Mouse (Mus musculus) layer of hippocampus, postnatal 10 days (tissue): Measurements from ENCODE around the gene Clca3a1. TPM values are rescaled to one million over a fixed set of nuclear protein-coding genes. Genes with fewer than 3 reads are reported as not detected.

ENCODE experiments used
- DNase-seq, 2 experiments: peaks; one replicate each; pipeline ENCODE4 v3.0.0; 2021; ENCODE audit warnings: low spot score in 2 of 2
- total RNA-seq, 2 experiments: library from RNA; stranded (reverse); gene quantifications; 2 replicates each; pipeline ENCODE4 v1.2.3; 2021

Gene Clca3a1
- total RNA-seq, 2 experiments from 2014 or later = 0.80 to 0.82 TPM

DNA sequence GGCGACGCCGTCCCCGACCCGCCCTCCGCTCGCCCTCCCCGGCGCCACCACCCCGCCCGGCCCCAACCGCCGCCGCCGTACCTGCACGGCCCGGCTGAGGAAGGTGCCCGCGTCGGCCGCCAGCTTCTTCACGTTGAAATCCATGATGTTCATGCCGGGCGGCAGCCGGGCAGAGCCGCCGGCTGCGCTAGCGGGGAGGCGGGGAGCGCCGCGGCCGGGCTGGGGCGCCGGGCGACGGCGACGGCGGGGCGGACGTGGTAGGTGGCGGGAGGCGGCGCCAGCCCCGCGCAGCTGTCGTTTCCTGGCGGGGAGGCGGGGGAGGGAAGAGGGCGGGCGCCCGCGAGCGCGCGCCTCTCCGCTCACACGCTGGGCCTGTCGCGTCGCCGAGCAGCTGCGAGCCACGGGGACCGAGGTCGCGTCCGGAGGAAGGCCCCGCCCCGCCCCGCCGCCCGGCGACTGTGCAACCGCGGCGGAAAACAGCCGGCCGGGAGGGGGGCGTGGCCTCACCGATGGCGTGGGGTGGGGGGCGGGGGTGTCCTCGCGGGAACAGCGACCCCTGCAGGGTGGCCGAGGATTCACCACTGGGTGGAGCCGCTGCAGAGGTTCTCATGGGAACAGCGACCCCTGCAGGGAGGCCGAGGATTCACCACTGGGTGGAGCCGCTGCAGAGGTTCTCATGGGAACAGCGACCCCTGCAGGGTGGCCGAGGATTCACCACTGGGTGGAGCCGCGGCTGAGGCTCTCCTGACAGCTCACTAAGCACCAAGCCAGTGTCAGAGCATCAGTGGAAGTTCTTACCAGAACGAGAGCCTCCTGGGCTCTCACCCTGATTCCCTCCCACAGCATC lies 40.7 kb downstream of the Clca3a1 start, which contains the start of gene Sh3glb1:
TSS of gene Sh3glb1 (minus strand) at position 435 of the 847 bp plus-strand sequence.
- DNase-seq = peak; percentile 100

DNA sequence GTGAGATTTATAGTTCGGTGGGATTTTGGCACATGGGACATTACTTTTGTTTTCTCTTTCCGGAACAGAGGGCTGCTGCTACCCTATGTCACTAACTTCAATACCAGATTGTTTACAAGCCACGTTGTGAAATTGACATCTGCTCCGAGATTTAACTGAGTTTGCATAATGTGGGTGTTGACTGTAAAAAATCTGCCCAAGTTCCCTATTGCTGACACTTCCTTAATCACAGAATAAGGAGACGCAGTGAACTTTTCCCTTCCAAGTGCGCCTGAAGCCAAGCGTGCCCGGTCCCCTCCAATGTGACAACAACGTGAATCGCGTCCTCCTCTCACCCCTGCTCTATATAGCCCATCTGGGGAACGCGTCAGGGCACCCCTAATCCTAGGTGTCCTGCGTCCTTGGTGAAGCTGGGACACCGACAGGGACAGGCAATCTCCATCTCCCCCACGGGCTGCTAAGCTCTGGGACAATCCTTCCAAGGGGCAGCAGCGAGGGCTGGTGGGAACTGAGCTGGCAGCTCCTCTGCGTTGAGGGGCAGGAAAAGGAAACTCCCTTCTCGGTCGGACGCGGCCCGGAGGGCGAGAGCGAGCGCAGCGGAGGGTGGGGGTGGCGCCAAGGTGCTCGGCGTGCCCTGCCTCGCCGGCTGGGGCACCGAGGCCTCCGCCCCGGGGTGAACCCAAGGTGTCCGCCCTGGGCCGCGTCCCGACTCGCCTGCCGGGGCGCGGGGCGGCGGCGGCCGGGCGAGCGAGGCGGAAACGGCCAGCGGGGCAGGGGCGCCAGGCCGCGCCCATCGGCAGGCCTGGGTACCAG lies 41.5 kb downstream of the Clca3a1 start:
- DNase-seq = peak; percentile 62 to 70

DNA sequence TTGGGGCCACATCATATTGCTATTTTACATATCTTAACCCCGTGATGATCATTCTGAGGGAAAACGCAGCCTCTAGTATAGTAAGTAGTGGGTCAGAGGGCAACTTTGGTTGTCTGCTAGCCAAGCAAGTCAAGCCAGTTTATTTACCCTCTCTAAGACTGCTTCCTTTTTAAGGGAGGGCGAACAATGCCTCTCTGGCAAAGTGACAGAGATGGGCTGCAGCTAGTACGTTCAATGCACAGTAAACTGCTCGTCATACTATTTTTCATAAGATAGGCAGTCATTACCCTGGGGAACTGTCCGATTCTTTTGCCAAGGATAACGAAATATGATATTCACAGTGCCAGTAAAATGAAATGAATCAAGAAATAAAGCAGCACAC lies 42.1 kb downstream of the Clca3a1 start:
- no peak for DNase-seq

DNA sequence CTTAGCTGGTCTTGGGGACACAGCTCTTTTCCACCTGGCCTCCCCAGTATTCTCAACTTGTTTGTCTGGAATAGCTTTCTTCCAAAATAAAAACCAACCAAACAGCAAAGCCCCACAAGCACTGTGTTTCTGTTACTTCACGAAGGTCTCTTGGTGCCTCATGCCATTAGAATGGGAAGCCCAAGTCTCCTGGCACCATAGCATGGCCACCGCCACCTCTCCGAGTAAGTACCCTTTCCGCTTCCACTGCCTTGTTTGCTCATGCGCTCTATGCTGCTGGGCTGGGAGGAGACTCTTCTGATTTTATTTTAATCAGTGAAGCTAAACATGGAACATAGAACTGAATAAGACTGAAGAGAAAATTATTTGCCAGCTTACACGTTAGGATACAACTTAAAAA lies 42.9 kb downstream of the Clca3a1 start:
- no peak for DNase-seq

DNA sequence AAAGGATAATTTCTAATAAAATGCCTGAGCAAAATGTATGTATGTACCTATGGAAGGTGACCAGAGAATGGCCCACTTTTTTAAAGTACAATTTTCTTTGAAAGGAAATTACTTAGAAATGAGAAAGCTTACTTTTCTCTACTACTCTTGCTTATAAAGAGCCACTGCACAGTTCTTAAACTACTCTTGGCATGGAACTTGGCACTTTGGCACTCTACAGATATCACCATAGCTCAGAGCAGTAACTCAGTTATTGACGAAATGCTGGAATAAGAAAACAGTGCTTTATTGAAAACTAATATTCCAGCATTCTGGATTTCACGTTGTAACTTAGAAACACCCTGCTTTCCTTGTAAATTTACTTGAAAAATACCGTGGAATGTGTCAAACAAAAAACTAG lies 43.7 kb downstream of the Clca3a1 start:
- DNase-seq = no peak

DNA sequence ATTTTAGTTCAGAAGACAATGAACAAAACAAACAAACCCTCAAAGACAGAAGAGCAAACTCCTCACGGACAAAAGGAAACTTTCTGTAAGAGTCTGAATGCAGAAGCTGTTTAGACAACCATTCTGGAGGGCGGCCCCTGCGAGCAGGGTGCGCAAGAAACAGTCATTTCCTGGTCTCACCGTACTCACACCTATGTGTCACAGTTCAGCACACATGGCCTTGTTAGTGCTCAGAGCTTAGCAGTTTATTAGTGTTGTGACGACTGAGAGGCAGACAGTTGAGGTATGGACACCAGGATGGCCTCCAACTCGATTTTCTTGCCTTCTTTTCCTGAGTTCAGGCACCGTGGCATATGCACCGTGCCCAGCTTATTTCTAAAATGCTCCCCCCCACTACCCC lies 44.9 kb downstream of the Clca3a1 start:
- DNase-seq = no peak

DNA sequence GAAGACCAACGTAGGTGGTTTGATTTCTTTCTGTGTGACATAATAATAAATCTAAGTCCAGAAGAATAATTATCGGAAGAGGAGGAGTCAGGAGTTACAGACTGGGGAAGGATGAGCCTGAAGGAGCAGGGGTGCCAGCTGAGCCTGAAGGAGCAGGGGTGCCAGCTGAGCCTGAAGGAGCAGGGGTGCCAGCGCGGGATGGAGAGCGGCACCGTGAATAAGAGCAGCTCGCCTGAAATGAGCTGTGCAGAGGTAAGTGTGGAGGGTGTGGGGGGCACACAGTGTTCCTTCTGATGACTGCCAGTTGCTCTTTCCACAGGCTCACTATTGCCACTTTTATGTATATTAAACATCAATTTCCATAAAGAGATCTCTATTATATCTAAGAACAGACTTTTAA lies 45.7 kb downstream of the Clca3a1 start:
- no peak for DNase-seq

DNA sequence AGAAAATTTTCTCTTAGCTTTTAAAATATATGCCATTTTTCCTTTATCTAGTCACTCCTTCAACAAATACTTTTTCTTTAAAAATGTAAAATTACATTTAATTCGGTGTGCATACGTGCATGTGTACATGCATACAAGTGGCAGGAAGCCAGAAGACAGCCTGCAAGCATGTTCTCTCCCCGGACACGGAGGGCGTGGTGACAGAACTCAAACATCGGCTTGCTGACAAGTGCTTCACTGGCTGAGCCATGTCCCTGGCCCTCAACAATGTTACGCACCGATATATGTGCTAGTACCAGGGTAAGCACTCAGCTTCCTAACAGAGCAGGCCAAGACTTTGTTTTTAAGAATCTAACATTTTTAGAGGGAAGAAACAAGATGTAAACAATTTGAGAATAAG lies 46.2 kb downstream of the Clca3a1 start:
- no peak for DNase-seq

DNA sequence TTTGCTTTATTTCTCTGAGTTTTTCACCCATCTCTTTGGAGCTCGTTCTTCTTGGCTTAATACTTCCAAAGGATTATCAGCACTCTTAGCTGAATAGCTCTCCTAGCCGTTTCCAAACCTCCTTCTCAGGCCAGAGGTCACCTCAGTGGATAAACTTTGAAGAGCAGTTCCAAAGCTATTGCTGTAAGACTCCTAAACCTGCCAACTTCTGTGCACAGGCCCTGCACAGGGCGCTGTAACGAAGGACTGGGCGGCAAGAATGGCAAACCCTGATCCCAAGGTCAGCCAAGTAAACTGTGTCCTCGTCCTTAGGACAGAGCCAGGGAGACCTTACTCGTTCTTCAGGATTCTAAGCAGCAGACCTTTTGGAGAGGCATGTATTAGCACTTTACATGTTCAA lies 46.7 kb downstream of the Clca3a1 start:
- no peak for DNase-seq

DNA sequence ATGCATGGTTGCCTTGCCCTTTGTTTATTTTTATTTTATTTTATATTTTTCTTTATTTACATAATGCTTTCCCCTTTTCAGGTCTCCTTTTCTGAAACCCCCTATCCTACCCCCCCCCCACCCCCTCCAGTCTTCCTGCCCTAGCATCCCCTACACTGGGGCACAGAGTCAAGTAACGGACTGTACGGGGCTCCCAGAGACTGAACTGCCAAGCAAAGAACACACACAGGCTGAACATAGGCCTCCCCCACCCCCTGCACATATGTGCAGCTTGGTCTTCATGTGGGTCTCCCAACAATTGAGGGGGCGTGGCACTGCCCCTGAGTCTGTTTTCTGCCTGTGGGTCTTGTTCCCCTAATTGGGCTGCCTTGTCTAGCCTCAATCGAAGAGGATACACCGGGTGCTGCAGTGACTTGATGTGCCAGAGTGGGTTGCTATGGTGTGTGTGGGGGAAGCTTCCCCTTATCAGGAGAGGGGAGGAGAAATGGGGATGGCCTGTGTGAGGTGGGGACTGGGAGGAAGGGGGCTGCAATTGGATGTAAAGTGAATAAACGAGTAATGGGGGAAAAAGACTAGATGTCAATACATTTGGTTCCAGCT lies 49.1 kb downstream of the Clca3a1 start:
- no peak for DNase-seq

DNA sequence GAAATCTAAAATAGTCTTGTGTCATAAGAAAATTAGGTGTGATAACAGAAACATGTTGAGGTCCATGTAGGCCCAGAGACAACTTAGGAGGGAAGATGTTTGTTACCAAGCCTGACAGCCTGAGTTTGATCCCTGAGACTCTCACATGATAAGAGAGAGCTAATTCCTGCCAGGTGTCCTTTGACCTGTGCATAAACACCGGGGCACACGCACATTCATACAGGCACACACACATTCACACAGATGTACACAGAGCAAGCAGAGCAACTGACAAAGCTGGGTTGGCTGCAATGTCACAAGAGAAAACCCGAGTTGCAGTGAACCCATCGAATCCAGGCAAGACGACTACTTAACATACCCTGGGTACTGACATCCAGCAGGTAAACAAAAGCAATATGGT lies 52.2 kb downstream of the Clca3a1 start:
- DNase-seq = no peak

DNA sequence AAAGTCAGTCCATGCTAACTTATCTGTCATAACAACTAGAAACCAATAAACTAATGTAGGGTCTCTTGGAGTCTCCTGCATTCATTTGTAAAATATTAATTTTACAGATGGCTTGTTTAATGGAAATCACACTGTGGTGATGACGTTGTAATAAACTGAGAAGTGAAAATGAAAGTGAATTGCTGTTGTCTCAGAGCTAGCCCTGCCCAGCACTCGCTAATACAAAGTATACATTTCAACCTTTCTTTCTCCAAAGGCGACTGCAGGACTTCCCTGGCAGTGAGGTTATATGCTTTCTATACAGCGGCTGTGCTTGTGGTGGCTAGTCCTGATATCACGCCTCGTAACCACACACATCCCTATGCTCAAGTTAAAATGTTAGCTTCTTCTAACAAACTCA lies 56.8 kb downstream of the Clca3a1 start:
- no peak for DNase-seq

DNA sequence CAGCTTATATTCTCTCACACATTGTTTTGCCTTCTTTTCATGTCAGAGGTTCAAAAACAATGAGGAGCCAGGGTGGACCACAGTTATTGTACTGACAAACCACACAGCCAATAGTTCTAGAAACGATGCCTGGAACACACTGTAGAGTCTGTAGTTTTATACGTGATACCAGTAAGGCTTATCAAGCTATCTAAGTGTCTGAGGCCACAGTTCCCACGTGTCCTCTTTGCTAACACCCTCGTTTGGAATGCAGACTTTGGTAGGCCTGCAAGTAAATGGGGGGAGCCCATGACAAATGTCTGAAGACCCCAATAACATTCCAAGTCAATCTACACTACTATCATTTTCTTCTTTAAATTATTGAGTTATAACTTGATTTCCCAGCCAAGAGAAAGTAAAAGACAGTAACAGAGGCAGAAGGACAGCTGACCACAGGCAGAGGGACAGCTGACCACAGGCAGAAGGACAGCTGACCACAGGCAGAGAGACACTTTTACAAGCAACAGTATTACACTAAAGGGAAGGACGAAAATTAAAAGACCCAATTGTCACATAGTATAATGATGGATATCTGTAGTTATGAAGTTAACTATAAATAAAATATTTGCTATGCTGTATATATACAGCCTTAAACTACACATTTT lies 61.9 kb downstream of the Clca3a1 start:
- no peak for DNase-seq

DNA sequence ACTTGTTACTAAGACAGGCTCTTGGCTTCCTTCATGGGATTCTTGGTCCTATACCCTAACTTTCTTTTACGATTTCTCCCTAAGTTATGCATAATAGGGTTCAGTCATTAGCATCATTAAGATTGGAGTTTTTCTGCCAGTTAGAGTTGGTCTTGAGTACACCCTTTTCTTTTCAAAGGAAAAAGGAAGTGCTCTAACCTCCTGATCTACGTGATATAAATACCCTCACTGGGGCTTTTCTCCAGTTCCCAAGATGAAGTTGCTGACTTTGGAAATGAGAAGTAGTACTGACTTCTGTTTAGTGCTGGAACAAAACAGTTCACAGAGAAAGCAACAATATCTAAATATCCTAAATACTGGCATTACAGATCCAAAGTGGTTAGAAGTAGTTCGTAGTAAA lies 62.8 kb downstream of the Clca3a1 start:
- DNase-seq = no peak

DNA sequence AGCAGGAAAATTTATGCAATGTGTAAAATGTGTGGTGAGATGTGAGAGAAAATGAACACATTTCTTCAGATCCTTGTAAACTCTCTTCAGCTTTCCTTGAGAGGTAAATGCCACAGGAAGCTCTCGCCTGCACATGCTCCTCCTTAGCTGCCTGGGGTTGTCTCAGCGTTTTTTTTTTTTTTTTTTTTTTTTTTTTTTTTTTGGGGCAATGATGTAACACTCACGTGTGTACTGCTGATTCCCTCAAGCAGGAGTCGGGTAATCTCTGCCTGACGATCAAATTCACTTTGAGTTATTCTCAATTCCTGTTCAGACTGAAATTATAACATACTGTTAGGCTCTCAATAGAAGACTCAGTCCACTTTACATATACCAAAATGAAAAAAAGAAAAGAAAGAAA lies 63.6 kb downstream of the Clca3a1 start:
- no peak for DNase-seq

DNA sequence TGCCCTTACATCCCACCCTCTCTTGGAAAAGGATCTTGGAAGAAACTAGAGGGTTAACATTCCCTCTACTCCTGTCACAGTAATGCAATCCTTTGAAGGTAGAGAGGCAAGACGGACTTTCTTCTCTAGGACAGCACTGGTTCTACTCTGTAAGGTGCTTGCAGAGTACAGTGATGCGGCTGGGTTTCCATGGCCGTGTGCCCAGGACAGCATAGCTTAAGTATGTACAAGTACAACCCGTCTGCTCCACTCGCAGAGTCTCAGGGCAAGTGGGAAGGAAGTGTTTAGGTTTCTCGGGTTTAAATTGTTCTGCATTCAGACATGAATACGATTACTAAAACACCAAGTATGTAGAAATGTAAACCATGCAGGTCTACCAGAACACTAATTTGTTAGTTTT lies 65.8 kb downstream of the Clca3a1 start:
- no peak for DNase-seq

DNA sequence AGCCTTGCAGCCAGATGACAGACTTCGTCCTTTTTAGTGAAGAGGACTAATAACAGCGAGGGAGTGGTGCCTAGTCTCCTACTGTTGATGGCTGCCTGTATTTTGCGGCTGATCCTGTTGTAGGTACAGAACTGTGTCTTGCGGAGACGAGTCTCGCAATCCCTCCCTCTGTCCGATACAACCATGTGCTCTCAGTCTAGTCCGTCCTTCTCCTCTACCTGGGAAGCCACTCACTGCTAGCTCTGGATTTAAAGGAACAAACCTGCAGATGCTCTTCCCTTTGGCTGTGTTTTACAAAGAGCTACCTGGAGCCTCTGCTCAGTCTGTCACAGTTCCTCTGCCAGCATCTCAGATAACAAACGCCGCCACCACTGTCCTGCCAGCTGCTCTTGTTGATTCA lies 66.7 kb downstream of the Clca3a1 start:
- DNase-seq = no peak

DNA sequence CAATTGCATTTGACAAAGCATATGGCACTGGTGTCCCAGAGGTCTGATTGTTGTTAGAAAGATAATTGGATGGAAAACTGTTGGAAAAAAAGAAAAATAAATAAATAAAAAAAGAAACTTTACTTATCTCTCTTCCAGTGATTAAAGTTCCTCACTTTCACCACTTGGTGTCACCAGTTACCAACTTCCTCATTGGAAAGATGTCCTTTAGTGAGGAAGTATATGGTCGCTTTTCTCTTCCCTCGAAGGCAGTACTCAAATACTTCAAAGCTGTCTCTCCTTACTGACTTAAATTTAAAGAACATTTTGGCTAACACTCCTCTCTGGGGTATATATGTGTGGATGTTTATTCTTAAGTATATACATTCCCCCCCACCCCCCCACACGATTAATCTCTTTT lies 68.7 kb downstream of the Clca3a1 start:
- DNase-seq = no peak

DNA sequence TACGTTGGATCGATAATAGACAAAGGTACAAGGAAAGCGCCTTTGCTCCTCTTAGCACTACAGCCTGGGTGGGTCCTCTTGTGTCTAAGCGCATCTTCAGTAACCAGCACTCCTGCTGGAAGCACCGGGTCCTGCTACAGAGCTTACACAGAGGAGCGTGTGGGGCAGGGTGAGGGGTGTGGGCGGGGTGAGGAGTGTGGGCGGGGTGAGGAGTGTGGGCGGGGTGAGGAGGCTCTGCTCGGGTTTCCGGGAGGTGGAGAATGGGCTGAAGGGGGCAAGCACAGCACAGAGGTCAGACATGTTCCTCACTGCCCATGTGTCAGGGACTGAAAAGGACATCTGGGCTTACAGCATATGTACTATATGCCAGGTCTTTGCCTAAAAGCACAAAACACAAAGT lies 71.5 kb downstream of the Clca3a1 start:
- no peak for DNase-seq

DNA sequence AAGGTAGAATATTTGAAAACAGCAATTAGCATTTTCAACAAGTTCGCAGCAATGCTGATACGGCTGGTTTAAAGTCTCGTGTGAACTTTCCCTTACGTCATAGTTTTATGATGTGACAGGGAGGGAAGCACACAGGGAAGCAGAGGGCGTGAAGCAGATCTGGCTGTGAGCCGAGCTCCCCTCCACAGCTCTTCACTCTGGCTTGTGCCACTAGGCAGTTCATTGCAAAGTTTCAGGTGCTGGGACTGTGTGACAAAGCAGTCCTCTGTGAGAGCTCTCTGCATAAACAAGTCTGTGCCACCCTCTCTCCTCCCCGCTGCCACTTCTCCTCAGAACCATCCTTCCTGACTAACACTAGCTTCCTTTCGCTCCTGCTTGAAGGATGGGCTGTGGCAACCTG lies 72.5 kb downstream of the Clca3a1 start:
- DNase-seq = no peak

DNA sequence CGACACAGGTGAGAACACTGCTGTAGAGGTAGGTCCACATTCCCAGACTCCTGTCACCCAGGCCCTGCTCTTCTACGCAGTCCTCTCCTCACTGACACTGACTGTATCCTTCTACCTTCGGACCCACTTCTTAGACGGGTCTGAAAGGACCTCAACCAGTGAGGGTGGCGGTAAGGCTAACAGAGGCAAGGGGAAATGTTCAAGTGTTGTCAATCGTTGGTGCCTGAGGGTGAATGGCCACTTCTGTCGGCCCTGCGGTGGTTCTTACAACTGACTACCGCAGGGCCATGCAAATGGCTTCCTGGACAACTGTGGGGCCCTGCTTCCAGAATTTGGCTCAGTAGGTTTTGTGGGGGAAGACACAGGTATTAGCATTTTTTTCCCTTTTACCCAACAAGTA lies 73.2 kb downstream of the Clca3a1 start:
- no peak for DNase-seq

DNA sequence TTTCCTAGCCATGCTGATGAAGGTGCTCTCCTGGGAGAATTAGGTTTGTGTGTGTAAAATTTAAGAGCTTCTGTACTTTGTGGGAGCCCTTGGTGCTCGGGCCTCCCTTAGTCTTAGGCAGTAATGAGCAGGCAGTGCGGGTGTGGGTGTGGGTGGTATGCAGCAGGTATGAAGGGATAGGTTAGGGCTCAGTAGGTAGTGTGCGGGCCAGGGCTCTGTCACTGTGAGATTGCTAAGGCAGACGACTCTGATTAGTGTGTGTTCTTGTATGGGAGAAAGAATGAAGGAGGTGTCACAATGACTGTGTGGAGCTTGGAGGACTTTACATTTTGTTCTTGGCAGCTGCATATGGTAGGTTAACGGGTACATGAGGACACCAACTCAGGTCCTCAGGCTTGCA lies 74.6 kb downstream of the Clca3a1 start:
- DNase-seq = no peak
